Mouse (Mus musculus) ZHBTc4 (cell line): ENCODE measurements around the gene Slc9a3r2.
A peak's percentile ranks its signal among the peaks of the same experiment; 100 is the strongest.

Experiments
- DNase-seq: peaks from one replicate; pipeline ENCODE4 v3.0.0-alpha.2; 2011; ENCODE audit warnings: low read depth, low spot score

Slc9a3r2 gene

DNA sequence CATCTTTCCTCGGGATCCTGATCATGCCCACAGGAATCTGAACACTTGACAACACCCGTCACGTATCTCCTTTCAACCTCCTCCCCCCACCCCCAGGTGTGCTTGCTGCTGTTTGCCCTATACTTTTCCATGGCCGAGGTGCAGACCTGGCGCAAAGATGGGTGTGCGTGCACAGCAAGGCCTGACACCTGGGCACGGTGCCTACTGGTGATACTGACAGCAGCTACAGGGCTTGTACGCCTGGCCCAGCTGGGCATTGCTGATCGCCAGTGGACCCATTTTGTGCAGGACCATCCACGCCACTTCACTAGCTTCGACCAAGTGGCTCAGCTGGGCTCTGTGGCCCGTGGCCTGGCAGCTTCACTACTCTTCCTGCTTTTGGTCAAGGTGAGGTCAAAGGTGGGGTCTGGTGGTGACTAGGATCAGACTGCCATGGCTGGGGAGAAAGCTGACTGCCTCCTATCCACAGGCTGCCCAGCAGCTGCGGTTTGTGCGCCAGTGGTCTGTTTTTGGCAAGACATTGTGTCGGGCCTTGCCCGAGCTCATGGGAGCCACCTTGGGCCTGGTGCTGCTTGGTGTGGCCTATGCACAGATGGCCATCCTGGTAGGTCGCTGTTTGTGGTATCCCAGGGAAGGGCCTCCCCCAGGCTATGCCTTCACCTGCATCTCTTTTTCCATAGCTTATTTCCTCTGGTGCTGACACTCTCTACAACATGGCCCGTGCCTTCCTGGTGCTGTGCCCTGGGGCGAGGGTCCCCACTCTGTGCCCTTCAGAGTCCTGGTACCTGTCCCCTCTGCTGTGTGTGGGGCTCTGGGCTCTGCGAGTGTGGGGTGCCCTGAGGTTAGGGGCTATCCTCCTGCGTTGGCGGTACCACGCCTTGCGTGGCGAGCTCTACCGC is 55.9 kb downstream of the Slc9a3r2 start:
- DNase-seq = peak; percentile 15

DNA sequence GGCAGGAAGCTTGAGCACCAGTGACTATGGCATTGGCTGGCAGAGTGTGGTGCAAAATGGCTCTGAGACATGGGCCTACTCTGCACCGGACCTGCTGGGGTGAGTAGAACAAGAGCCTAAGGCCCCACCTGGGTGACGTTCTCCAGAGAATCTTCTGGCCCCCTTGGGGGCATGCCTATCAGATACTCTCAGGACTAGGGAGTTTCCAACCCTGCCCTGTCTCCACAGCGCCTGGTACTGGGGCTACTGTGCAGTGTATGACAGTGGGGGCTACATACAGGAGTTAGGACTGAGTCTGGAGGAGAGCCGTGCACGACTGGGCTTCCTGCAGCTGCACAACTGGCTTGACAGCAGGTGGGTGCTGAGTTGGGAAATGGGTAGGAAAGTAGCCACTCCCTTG is 56.9 kb downstream of the Slc9a3r2 start:
- no peak for DNase-seq

DNA sequence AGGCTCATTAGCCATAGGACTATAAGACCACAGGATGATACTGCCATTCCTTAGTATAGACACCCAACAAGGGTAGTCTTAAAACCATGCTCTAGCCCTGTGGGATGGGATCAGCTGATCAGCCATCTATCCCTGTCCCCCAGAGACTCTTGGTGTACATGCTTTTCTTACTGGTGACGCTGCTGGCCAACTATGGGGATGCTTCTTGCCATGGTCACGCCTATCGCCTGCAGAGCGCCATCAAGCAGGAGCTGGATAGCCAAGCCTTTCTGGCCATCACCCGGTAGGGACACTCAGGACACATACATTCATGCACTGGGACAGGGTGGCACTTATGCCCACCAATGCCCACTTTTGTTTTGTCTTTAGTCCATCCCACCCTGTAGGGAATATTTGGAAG is 58.4 kb downstream of the Slc9a3r2 start:
- no peak for DNase-seq

DNA sequence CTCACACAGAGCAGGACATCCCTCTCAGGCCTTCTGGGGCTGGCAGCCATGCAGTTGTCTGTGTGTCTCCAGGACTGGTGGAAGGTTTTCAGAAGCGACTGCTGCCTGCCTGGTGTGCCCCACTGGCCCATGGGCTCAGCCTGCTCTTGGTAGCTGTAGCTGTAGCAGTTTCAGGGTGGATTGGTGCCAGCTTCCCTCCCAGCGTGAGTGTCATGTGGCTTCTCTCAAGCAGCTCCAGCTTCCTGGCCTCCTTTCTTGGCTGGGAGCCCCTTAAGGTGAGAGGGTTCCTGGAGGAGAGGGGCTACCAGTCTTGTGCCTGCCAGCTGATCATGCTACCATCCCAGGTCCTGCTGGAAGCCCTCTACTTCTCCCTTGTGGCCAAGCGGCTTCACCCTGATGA is 59.2 kb downstream of the Slc9a3r2 start:
- no peak for DNase-seq
